Mouse (Mus musculus): ENCODE data around the gene Txndc16. TPM values are rescaled to one million over a fixed set of nuclear protein-coding genes. Genes with fewer than 3 reads are reported as not detected.
A peak's percentile ranks its signal among the peaks of the same experiment; 100 is the strongest.

Gene Txndc16
- polyA plus RNA-seq, 1 experiment from 2014 or later: 42.0 TPM

- 92% methylated on average over 8 of the region's 8 CpGs for WGBS
Measured at GRCm38 (mm10) chr14:45102201-45102600, 117.9 kb downstream of the Txndc16 start.

GRCm38 (mm10) chr14:45092327-45092726, 127.8 kb downstream of the Txndc16 start:
- Histone ChIP-seq H3K27me3 (ENCODE audit: control insufficient read depth, insufficient read depth, low read depth, low read length) (no peaks in the 10 kb centered on the region), H3K9ac (ENCODE audit: low read depth, low read length) (no peak overlapping the region), H3K36me3 (ENCODE audit: control insufficient read depth, insufficient read depth, low read length) (no peaks in the 10 kb centered on the region), H3K4me1 (ENCODE audit: control insufficient read depth, insufficient read depth, low read length) (no peaks in the 10 kb centered on the region), H3K4me3 (ENCODE audit: low read depth, low read length) (no peak overlapping the region), H3K4me2 (ENCODE audit: low read length) (no peak overlapping the region), H3K27ac (ENCODE audit: low read length) (no peak overlapping the region), H3K9me3 (replicated peaks; ENCODE audit: control insufficient read depth, low read length, poor library complexity, severe bottlenecking) (no peaks in the 10 kb centered on the region)
- ATAC-seq: no peak
- WGBS: 93% methylated on average over 3 of the region's 3 CpGs

More at GRCm38 (mm10) chr14:45102201-45102600, 117.9 kb downstream of the Txndc16 start:
- H3K4me2 ChIP-seq (ENCODE audit: low read length): no peak overlapping the region
- no peak overlapping the region for H3K9ac ChIP-seq (ENCODE audit: low read depth, low read length)
- no peak overlapping the region for H3K4me3 ChIP-seq (ENCODE audit: low read depth, low read length)
- no peaks in the 10 kb centered on the region for H3K4me1 ChIP-seq (ENCODE audit: control insufficient read depth, insufficient read depth, low read length)
- H3K27me3 ChIP-seq (ENCODE audit: control insufficient read depth, insufficient read depth, low read depth, low read length): no peaks in the 10 kb centered on the region
- no peaks in the 10 kb centered on the region for H3K36me3 ChIP-seq (ENCODE audit: control insufficient read depth, insufficient read depth, low read length)
- H3K27ac ChIP-seq (ENCODE audit: low read length): no peak overlapping the region
- no peaks in the 10 kb centered on the region for H3K9me3 ChIP-seq (replicated peaks; ENCODE audit: control insufficient read depth, low read length, poor library complexity, severe bottlenecking)
- no peak for ATAC-seq

- Histone ChIP-seq H3K27ac (ENCODE audit: low read length) (no peak overlapping the region), H3K4me3 (ENCODE audit: low read depth, low read length) (no peak overlapping the region), H3K4me2 (ENCODE audit: low read length) (no peak overlapping the region), H3K9me3 (replicated peaks; ENCODE audit: control insufficient read depth, low read length, poor library complexity, severe bottlenecking) (no peaks in the 10 kb centered on the region), H3K36me3 (ENCODE audit: control insufficient read depth, insufficient read depth, low read length) (no peaks in the 10 kb centered on the region), H3K27me3 (ENCODE audit: control insufficient read depth, insufficient read depth, low read depth, low read length) (no peaks in the 10 kb centered on the region), H3K9ac (ENCODE audit: low read depth, low read length) (no peak overlapping the region), H3K4me1 (ENCODE audit: control insufficient read depth, insufficient read depth, low read length) (no peaks in the 10 kb centered on the region)
- no peak for ATAC-seq
- 88% methylated on average over 4 of the region's 4 CpGs for WGBS
Measured at GRCm38 (mm10) chr14:45090011-45090410, 130.1 kb downstream of the Txndc16 start.

GRCm38 (mm10) chr14:45085651-45086425, 134.3 kb downstream of the Txndc16 start:
- no peak for ATAC-seq
- 78% methylated on average over 5 of the region's 5 CpGs for WGBS
- H3K4me3 ChIP-seq (ENCODE audit: low read depth, low read length): no peak overlapping the region

GRCm38 (mm10) chr14:45084656-45085280, 135.4 kb downstream of the Txndc16 start:
- Histone ChIP-seq H3K4me2 (ENCODE audit: low read length) (no peak overlapping the region), H3K4me1 (ENCODE audit: control insufficient read depth, insufficient read depth, low read length) (no peaks in the 10 kb centered on the region), H3K27me3 (ENCODE audit: control insufficient read depth, insufficient read depth, low read depth, low read length) (no peaks in the 10 kb centered on the region), H3K9me3 (replicated peaks; ENCODE audit: control insufficient read depth, low read length, poor library complexity, severe bottlenecking) (no peaks in the 10 kb centered on the region), H3K4me3 (ENCODE audit: low read depth, low read length) (no peak overlapping the region), H3K36me3 (ENCODE audit: control insufficient read depth, insufficient read depth, low read length) (no peaks in the 10 kb centered on the region), H3K9ac (ENCODE audit: low read depth, low read length) (no peak overlapping the region), H3K27ac (ENCODE audit: low read length) (no peak overlapping the region)
- 93% methylated on average over 5 of the region's 5 CpGs for WGBS
- no peak for ATAC-seq

More at GRCm38 (mm10) chr14:45085651-45086425, 134.3 kb downstream of the Txndc16 start:
- no peak overlapping the region for H3K9ac ChIP-seq (ENCODE audit: low read depth, low read length)
- no peaks in the 10 kb centered on the region for H3K27me3 ChIP-seq (ENCODE audit: control insufficient read depth, insufficient read depth, low read depth, low read length)
- no peak overlapping the region for H3K4me2 ChIP-seq (ENCODE audit: low read length)
- no peak overlapping the region for H3K27ac ChIP-seq (ENCODE audit: low read length)
- no peaks in the 10 kb centered on the region for H3K4me1 ChIP-seq (ENCODE audit: control insufficient read depth, insufficient read depth, low read length)
- H3K36me3 ChIP-seq (ENCODE audit: control insufficient read depth, insufficient read depth, low read length): no peaks in the 10 kb centered on the region
- H3K9me3 ChIP-seq (replicated peaks; ENCODE audit: control insufficient read depth, low read length, poor library complexity, severe bottlenecking): no peaks in the 10 kb centered on the region

GRCm38 (mm10) chr14:45083540-45083939, 136.6 kb downstream of the Txndc16 start:
- H3K36me3 ChIP-seq (ENCODE audit: control insufficient read depth, insufficient read depth, low read length): no peaks in the 10 kb centered on the region
- no peaks in the 10 kb centered on the region for H3K4me1 ChIP-seq (ENCODE audit: control insufficient read depth, insufficient read depth, low read length)
- H3K9me3 ChIP-seq (replicated peaks; ENCODE audit: control insufficient read depth, low read length, poor library complexity, severe bottlenecking): no peaks in the 10 kb centered on the region
- no peak overlapping the region for H3K27ac ChIP-seq (ENCODE audit: low read length)
- WGBS: 47% methylated on average over 4 of the region's 4 CpGs
- H3K9ac ChIP-seq (ENCODE audit: low read depth, low read length): no peak overlapping the region
- ATAC-seq: 0 out of 2 replicates have a peak, but pooled peaks have one; percentile 51
- H3K4me3 ChIP-seq (ENCODE audit: low read depth, low read length): no peak overlapping the region
- no peaks in the 10 kb centered on the region for H3K27me3 ChIP-seq (ENCODE audit: control insufficient read depth, insufficient read depth, low read depth, low read length)
- no peak overlapping the region for H3K4me2 ChIP-seq (ENCODE audit: low read length)

Other genes starting within 250 kb of the Txndc16 start
- 0.87 and 1.3 TPM in 2 replicates for gene Ptger2, start 232.1 kb downstream of the Txndc16 start, polyA plus RNA-seq (2015; fragmentation: Nextera tagmentation; extraction: Ambion mirVana)
- 15.2 and 16.9 TPM in 2 replicates for gene Gpr137c, start 611 bp downstream of the Txndc16 start, polyA plus RNA-seq (2015; fragmentation: Nextera tagmentation; extraction: Ambion mirVana)
- 24.5 and 27.6 TPM in 2 replicates for gene Ero1l, start 98.4 kb upstream of the Txndc16 start, polyA plus RNA-seq (2015; fragmentation: Nextera tagmentation; extraction: Ambion mirVana)
- gene Psmc6, start 109.5 kb upstream of the Txndc16 start, polyA plus RNA-seq (2015; fragmentation: Nextera tagmentation; extraction: Ambion mirVana): 153 and 161 TPM in 2 replicates
- gene Styx, start 130.8 kb upstream of the Txndc16 start, polyA plus RNA-seq (2015; fragmentation: Nextera tagmentation; extraction: Ambion mirVana): 62.9 and 64.0 TPM in 2 replicates
- gene Gnpnat1, start 184.6 kb upstream of the Txndc16 start, polyA plus RNA-seq (2015; fragmentation: Nextera tagmentation; extraction: Ambion mirVana): 33.6 and 34.6 TPM in 2 replicates

Measured in midbrain, embryonic 16.5 days (tissue).